Mouse (Mus musculus) kidney, postnatal 0 days (tissue): ENCODE results near the gene Ppm1f. TPM values are rescaled to one million over a fixed set of nuclear protein-coding genes. Genes with fewer than 3 reads are reported as not detected.

Experiments
- ATAC-seq: fragments of 200-750 bp; cut with Nextera tagmentation; replicated peaks from 2 replicates; pipeline ENCODE4 v1.8.0; 2017; ENCODE audit warnings: low read depth, moderate number of reproducible peaks, moderate TSS enrichment, moderate library complexity; ENCODE audit not compliant: low FRiP score
- DNase-seq: peaks from one replicate; pipeline ENCODE4 v3.0.0-alpha.2; 2016; ENCODE audit warnings: low spot score
- H3K27ac ChIP-seq: fragments of 300-500 bp; sonication (generic); 2 replicates; pipeline ENCODE4 v1.5.1; 2014; ENCODE audit warnings: mild to moderate bottlenecking
- H3K27me3 ChIP-seq: fragments of 300-500 bp; sonication (generic); 2 replicates; pipeline ENCODE4 v1.6.1; 2014; ENCODE audit warnings: low read length, mixed read lengths; ENCODE audit not compliant: insufficient read depth
- H3K36me3 ChIP-seq: fragments of 300-500 bp; sonication (generic); 2 replicates; pipeline ENCODE4 v1.6.1; 2014; ENCODE audit warnings: low read length, mixed read lengths; ENCODE audit not compliant: insufficient read depth
- H3K4me1 ChIP-seq: fragments of 300-500 bp; sonication (generic); replicated peaks from 2 replicates; pipeline ENCODE4 v1.6.1; 2014; ENCODE audit warnings: antibody characterized with exemption, low read length, mixed read lengths; ENCODE audit not compliant: insufficient read depth
- H3K4me2 ChIP-seq: fragments of 300-500 bp; sonication (generic); 2 replicates; pipeline ENCODE4 v1.6.1; 2014; ENCODE audit warnings: mild to moderate bottlenecking, low read length, moderate library complexity, mixed read lengths
- H3K4me3 ChIP-seq: fragments of 300-500 bp; sonication (generic); replicated peaks from 2 replicates; pipeline ENCODE4 v1.5.1; 2014; ENCODE audit warnings: low read depth, low read length
- H3K9ac ChIP-seq: fragments of 300-500 bp; sonication (generic); 2 replicates; pipeline ENCODE4 v1.6.1; 2014; ENCODE audit warnings: low read depth, low read length
- H3K9me3 ChIP-seq: fragments of 300-500 bp; sonication (generic); replicated peaks from 2 replicates; pipeline ENCODE4 v1.6.1; 2016; ENCODE audit warnings: low read length, inconsistent platforms, mixed read lengths
- CTCF ChIP-seq: IDR thresholded peaks from 2 replicates; pipeline ENCODE4 v1.5.1; 2016; ENCODE audit warnings: antibody characterized with exemption, low read depth, mild to moderate bottlenecking, moderate library complexity
- WGBS: fragments of 180-500 bp; shearing (Covaris S2); extraction: QIAGEN DNeasy Blood & Tissue Kit; methylation state at CpG from one replicate; pipeline ENCODE4 v1.1.7; 2014; 5-methylcytosine and 5-hydroxymethylcytosine counted together
- polyA plus RNA-seq: library from polyadenylated mRNA; unstranded; fragments of >200 nt; fragmentation: Nextera tagmentation; extraction: Ambion mirVana; gene quantifications from 2 replicates; pipeline ENCODE4 v1.2.1, GENCODE M21; 2015

Ppm1f gene
- polyA plus RNA-seq, 1 experiment from 2014 or later: 15.1 TPM

- 95% methylated on average over 2 of the region's 2 CpGs for WGBS
- no peak for ATAC-seq
- no peak overlapping the region for H3K4me2 ChIP-seq
Measured at GRCm38 (mm10) chr16:16941078-16941477, 44.8 kb downstream of the Ppm1f start.

GRCm38 (mm10) chr16:16958575-16958974 lies 62.3 kb downstream of the Ppm1f start:
- no peak overlapping the region for H3K4me2 ChIP-seq
- no peaks in the 10 kb centered on the region for H3K36me3 ChIP-seq
- H3K4me1 ChIP-seq: no peaks in the 10 kb centered on the region
- DNase-seq (no peak), ATAC-seq (no peak)
- no peak for TF ChIP-seq CTCF
- WGBS: 24% methylated on average over 4 of the region's 5 CpGs
- no peak overlapping the region for H3K4me3 ChIP-seq
- H3K27ac ChIP-seq: no peak overlapping the region
- no peaks in the 10 kb centered on the region for H3K27me3 ChIP-seq
- H3K9me3 ChIP-seq: no peaks in the 10 kb centered on the region
- H3K9ac ChIP-seq: no peak overlapping the region

More at GRCm38 (mm10) chr16:16941078-16941477, 44.8 kb downstream of the Ppm1f start:
- no peak for DNase-seq
- Histone ChIP-seq H3K4me3 (no peak overlapping the region), H3K27me3 (no peaks in the 10 kb centered on the region), H3K36me3 (no peaks in the 10 kb centered on the region), H3K9me3 (no peaks in the 10 kb centered on the region; the same call in 1 of the 2 replicates), H3K9ac (no peak overlapping the region), H3K27ac (no peak overlapping the region), H3K4me1 (no peaks in the 10 kb centered on the region)
- TF ChIP-seq CTCF: no peak

- H3K4me3 ChIP-seq: no peak overlapping the region
- DNase-seq (no peak), ATAC-seq (no peak)
- H3K4me2 ChIP-seq: no peak overlapping the region
- H3K4me1 ChIP-seq: no peaks in the 10 kb centered on the region
- WGBS: 88% methylated on average over 6 of the region's 6 CpGs
- H3K27me3 ChIP-seq: no peaks in the 10 kb centered on the region
- no peak for TF ChIP-seq CTCF
- H3K9me3 ChIP-seq: no peaks in the 10 kb centered on the region
- no peak overlapping the region for H3K9ac ChIP-seq
- no peak overlapping the region for H3K27ac ChIP-seq
- no peaks in the 10 kb centered on the region for H3K36me3 ChIP-seq
Measured at GRCm38 (mm10) chr16:16959907-16960306, 63.6 kb downstream of the Ppm1f start.

- Histone ChIP-seq H3K4me1 (no peaks in the 10 kb centered on the region), H3K27me3 (no peaks in the 10 kb centered on the region), H3K36me3 (no peaks in the 10 kb centered on the region), H3K4me2 (no peak overlapping the region), H3K27ac (no peak overlapping the region), H3K9me3 (no peaks in the 10 kb centered on the region), H3K4me3 (no peak overlapping the region), H3K9ac (no peak overlapping the region)
- ATAC-seq: no peak
- DNase-seq: no peak
- WGBS: 68% methylated on average over 1 of the region's 1 CpGs
- no peak for TF ChIP-seq CTCF
Measured at GRCm38 (mm10) chr16:16965149-16965548, 68.9 kb downstream of the Ppm1f start.

GRCm38 (mm10) chr16:16966290-16966689 lies 70.0 kb downstream of the Ppm1f start:
- Histone ChIP-seq H3K36me3 (no peaks in the 10 kb centered on the region), H3K4me3 (no peak overlapping the region), H3K4me1 (no peaks in the 10 kb centered on the region), H3K27ac (no peak overlapping the region), H3K27me3 (no peaks in the 10 kb centered on the region), H3K4me2 (no peak overlapping the region), H3K9ac (no peak overlapping the region), H3K9me3 (no peaks in the 10 kb centered on the region)
- ATAC-seq: no peak
- DNase-seq: no peak
- no peak for TF ChIP-seq CTCF

Other genes starting within 250 kb of the Ppm1f start
- gene Olfr19, start 220.1 kb upstream of the Ppm1f start, polyA plus RNA-seq: not detected in 2 replicates
- gene Spag6l, start 67.0 kb upstream of the Ppm1f start, polyA plus RNA-seq: 1.1 and 1.5 TPM in 2 replicates
- gene Igll1, start 32.5 kb upstream of the Ppm1f start, polyA plus RNA-seq: 0.24 and 0.32 TPM in 2 replicates
- gene Top3b, start 25.7 kb upstream of the Ppm1f start, polyA plus RNA-seq: 66.4 and 68.0 TPM in 2 replicates
- 2.1 and 2.5 TPM in 2 replicates for gene Vpreb1, start 25.6 kb upstream of the Ppm1f start, polyA plus RNA-seq
- 149 TPM in 2 replicates for gene Mapk1, start 86.9 kb downstream of the Ppm1f start, polyA plus RNA-seq
- 30.5 and 32.5 TPM in 2 replicates for gene Ypel1, start 173.2 kb downstream of the Ppm1f start, polyA plus RNA-seq
- gene Ppil2, start 214.8 kb downstream of the Ppm1f start, polyA plus RNA-seq: 101 and 111 TPM in 2 replicates
- 16.9 and 17.5 TPM in 2 replicates for gene 2610318N02Rik, start 228.7 kb downstream of the Ppm1f start, polyA plus RNA-seq
- 46.1 and 47.0 TPM in 2 replicates for gene Sdf2l1, start 235.9 kb downstream of the Ppm1f start, polyA plus RNA-seq
- gene Ydjc, start 248.2 kb downstream of the Ppm1f start, polyA plus RNA-seq: 9.0 and 9.1 TPM in 2 replicates